Mouse (Mus musculus) forebrain, postnatal 0 days (tissue): ENCODE results near the gene Lsm12. TPM values are rescaled to one million over a fixed set of nuclear protein-coding genes. Genes with fewer than 3 reads are reported as not detected.

ENCODE experiments used
- ATAC-seq: fragments of 200-750 bp; cut with Nextera tagmentation; 2 replicates; pipeline ENCODE4 v1.8.0; 2017; ENCODE audit warnings: mild to moderate bottlenecking, moderate library complexity
- DNase-seq: peaks from one replicate; pipeline ENCODE4 v3.0.0-alpha.2; 2015
- H3K27ac ChIP-seq: fragments of 300-500 bp; sonication (generic); 2 replicates; pipeline ENCODE4 v1.5.1; 2014; ENCODE audit warnings: low read depth, mild to moderate bottlenecking, antibody characterized with exemption, low read length, moderate library complexity, mixed read lengths
- H3K27me3 ChIP-seq: fragments of 300-500 bp; sonication (generic); 2 replicates; pipeline ENCODE4 v1.6.1; 2014; ENCODE audit warnings: mild to moderate bottlenecking, low read length, mixed read lengths; ENCODE audit not compliant: insufficient read depth
- H3K36me3 ChIP-seq: fragments of 300-500 bp; sonication (generic); 2 replicates; pipeline ENCODE4 v1.6.1; 2014; ENCODE audit warnings: mild to moderate bottlenecking, moderate library complexity; ENCODE audit not compliant: insufficient read depth
- H3K4me1 ChIP-seq: fragments of 300-500 bp; sonication (generic); 2 replicates; pipeline ENCODE4 v1.6.1; 2014; ENCODE audit warnings: antibody characterized with exemption; ENCODE audit not compliant: insufficient read depth
- H3K4me2 ChIP-seq: fragments of 300-500 bp; sonication (generic); 2 replicates; pipeline ENCODE4 v1.6.1; 2014; ENCODE audit warnings: low read depth, mild to moderate bottlenecking, moderate library complexity
- H3K4me3 ChIP-seq: fragments of 300-500 bp; sonication (generic); 2 replicates; pipeline ENCODE4 v1.5.1; 2014; ENCODE audit warnings: low read depth, low read length, mixed read lengths
- H3K9ac ChIP-seq: fragments of 300-500 bp; sonication (generic); 2 replicates; pipeline ENCODE4 v1.6.1; 2014; ENCODE audit warnings: mild to moderate bottlenecking
- H3K9me3 ChIP-seq: fragments of 300-500 bp; sonication (generic); 2 replicates; pipeline ENCODE4 v1.6.1; 2016; ENCODE audit warnings: low read length
- CTCF ChIP-seq: sonication (generic); IDR thresholded peaks from 2 replicates; pipeline ENCODE4 v1.5.1; 2016; ENCODE audit warnings: antibody characterized with exemption, control low read depth, low read depth
- WGBS: fragments of 180-500 bp; shearing (Covaris S2); extraction: QIAGEN DNeasy Blood & Tissue Kit; methylation state at CpG from one replicate; pipeline ENCODE4 v1.1.7; 2014; 5-methylcytosine and 5-hydroxymethylcytosine counted together
- polyA plus RNA-seq: library from polyadenylated mRNA; unstranded; fragments of >200 nt; fragmentation: Nextera tagmentation; extraction: Ambion mirVana; gene quantifications from 2 replicates; pipeline ENCODE4 v1.2.1, GENCODE M21; 2015
- total RNA-seq: library from RNA; depleted of rRNA; stranded (reverse); fragments of >200 nt; gene quantifications from 2 replicates; pipeline ENCODE4 v1.2.3, GENCODE M21; 2014

The Lsm12 gene
- total and polyA plus RNA-seq, 2 experiments from 2014 or later = 86.4 to 145 TPM

GRCm38 (mm10) chr11:102196018-102196797 is 11.1 kb upstream of the Lsm12 start:
- Histone ChIP-seq H3K4me3 (no peak overlapping the region), H3K36me3 (peaks cover 85% of the 10 kb centered on the region), H3K9me3 (no peaks in the 10 kb centered on the region), H3K27ac (no peak overlapping the region), H3K9ac (no peak overlapping the region), H3K27me3 (no peaks in the 10 kb centered on the region), H3K4me2 (no peak overlapping the region), H3K4me1 (no peaks in the 10 kb centered on the region)
- TF ChIP-seq CTCF = no peak
- DNase-seq (no peak), ATAC-seq (no peak)
- 87% methylated on average over 21 of the region's 21 CpGs for WGBS

- no peaks in the 10 kb centered on the region for H3K27me3 ChIP-seq
- 87% methylated on average over 9 of the region's 9 CpGs for WGBS
- H3K36me3 ChIP-seq = peaks cover 61% of the 10 kb centered on the region
- DNase-seq (no peak), ATAC-seq (no peak)
- no peak overlapping the region for H3K27ac ChIP-seq
- no peak for TF ChIP-seq CTCF
- H3K9me3 ChIP-seq = no peaks in the 10 kb centered on the region
- no peak overlapping the region for H3K4me2 ChIP-seq
- H3K9ac ChIP-seq = no peak overlapping the region
- peaks cover 10% of the 10 kb centered on the region for H3K4me1 ChIP-seq
- H3K4me3 ChIP-seq = no peak overlapping the region
These were observed 8.8 kb upstream of the Lsm12 start for GRCm38 (mm10) chr11:102193657-102194440.

DNA sequence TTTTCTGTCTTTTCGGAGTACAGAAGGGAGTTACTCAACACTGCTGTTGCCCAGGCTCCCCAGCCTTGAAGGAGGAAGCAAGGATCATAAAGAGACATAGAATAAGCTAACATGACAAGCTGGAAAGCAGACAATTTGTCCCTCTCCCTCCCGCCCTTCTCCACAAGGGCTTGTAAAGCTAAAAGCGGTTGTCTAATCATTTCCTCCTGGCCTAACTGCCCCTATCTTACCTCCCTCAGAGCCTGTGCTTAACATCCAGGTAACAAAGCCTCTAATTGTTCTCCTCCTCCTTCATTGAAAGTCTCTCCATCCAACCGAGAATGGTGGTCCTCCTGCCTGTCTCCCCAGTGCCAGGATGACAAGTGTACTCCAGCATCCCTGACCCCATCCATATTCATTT is 5.8 kb upstream of the Lsm12 start:
- Histone ChIP-seq H3K27ac (no peak overlapping the region), H3K9ac (no peak overlapping the region), H3K9me3 (no peaks in the 10 kb centered on the region), H3K27me3 (no peaks in the 10 kb centered on the region), H3K4me3 (no peak overlapping the region), H3K4me2 (peak overlapping the region; percentile 86), H3K4me1 (peaks cover 12% of the 10 kb centered on the region), H3K36me3 (peaks cover 31% of the 10 kb centered on the region)
- no peak for TF ChIP-seq CTCF
- ATAC-seq = no peak
- WGBS = 53% methylated on average over 4 of the region's 4 CpGs
- no peak for DNase-seq

DNA sequence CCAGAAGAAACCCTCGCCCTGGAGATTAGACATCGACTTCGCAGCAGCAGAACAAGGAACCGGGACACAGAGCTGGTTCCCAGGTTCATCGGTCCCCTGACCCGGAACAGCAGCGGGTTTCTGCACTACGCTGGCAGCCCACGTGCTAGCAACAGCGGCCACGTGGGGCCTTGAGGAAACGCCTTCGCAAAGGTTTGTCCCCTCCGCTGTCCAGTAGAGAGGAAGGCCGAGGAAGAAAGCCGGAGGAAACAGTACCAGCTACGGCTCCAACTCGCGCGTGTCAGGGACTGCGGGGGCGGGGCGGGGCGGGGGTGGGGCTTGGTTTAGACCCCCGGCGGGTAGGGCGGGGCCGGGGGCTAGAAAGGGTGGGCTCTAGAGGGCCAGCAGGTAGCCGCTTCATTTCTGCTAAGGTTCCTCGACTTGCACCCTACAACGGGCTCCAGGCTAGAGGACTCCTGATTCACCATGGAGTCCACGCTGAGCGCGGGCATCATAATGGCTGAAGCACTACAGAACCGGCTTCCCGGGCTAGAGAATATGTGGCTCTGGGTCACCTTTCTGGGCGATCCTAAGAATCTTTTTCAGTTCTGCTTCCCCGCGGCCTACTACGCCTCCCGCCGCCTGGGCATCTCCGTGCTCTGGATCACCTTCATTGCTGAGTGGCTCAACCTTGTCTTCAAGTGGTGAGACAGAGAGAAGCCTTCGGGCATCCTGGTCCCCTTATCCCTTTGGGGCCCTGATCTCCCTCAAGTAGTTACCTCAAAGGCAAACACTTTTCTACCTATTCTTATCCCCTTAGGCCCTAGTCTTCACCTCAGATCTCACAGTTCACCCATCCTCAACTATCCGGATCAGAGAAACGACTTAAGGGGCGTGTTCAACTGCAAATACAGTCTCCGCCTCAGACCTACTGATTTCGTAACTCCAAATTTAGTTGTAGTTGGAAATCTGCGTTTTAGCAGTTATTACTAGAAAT is 4.7 kb upstream of the Lsm12 start, which contains the start of gene G6pc3:
G6pc3 (plus strand) TSS at position 160 of the 976 bp plus-strand sequence.
- Histone ChIP-seq H3K4me3 (peak within 1 kb of the TSS; percentile 59), H3K36me3 (peaks cover 20% of the 10 kb centered on the region), H3K4me2 (peak within 1 kb of the TSS; percentile 86), H3K4me1 (peaks cover 17% of the 10 kb centered on the region), H3K9ac (peak within 1 kb of the TSS; percentile 69), H3K27ac (peak within 1 kb of the TSS; percentile 70), H3K9me3 (no peaks in the 10 kb centered on the region), H3K27me3 (no peaks in the 10 kb centered on the region)
- 3% methylated on average over 43 of the region's 50 CpGs for WGBS
- TF ChIP-seq CTCF = no peak
- ATAC-seq (peak; percentile 87), DNase-seq (peak; percentile 91)

DNA sequence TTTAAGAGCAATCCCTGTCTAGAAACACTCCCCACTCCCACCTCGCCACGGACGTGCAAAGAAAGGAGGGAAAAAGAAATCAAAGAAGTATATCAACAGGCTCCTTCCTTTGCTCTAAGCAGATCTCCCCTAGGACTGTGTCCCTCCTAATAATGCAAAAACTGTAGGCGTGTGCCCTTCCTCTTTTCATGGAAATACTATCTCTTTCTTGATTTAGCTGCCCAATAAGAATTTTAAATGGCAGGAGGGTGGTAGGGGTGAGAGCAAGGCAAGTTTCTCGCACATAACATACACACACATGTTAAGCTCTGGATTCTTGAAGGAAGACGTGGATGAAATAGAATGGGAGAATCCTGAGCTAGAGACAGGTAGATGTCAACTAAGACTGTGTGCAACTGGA is 3.9 kb upstream of the Lsm12 start:
- peaks cover 21% of the 10 kb centered on the region for H3K4me1 ChIP-seq
- ATAC-seq (no peak), DNase-seq (no peak)
- peaks cover 12% of the 10 kb centered on the region for H3K36me3 ChIP-seq
- peak overlapping the region; percentile 70; the same call in 1 of the 2 replicates for H3K27ac ChIP-seq
- 64% methylated on average over 6 of the region's 6 CpGs for WGBS
- peak overlapping the region; percentile 69 for H3K9ac ChIP-seq
- peak overlapping the region; percentile 86 for H3K4me2 ChIP-seq
- no peaks in the 10 kb centered on the region for H3K27me3 ChIP-seq
- H3K9me3 ChIP-seq = no peaks in the 10 kb centered on the region
- TF ChIP-seq CTCF = no peak
- H3K4me3 ChIP-seq = peak overlapping the region; percentile 59

GRCm38 (mm10) chr11:102186235-102186634 is 1.1 kb upstream of the Lsm12 start:
- no peak for TF ChIP-seq CTCF
- Histone ChIP-seq H3K27ac (no peak overlapping the region), H3K4me3 (no peak overlapping the region), H3K9me3 (no peaks in the 10 kb centered on the region), H3K4me1 (peaks cover 26% of the 10 kb centered on the region), H3K36me3 (peaks cover 13% of the 10 kb centered on the region), H3K9ac (no peak overlapping the region), H3K4me2 (no peak overlapping the region), H3K27me3 (no peaks in the 10 kb centered on the region)
- WGBS = 87% methylated on average over 1 of the region's 1 CpGs
- ATAC-seq (no peak), DNase-seq (no peak)
